Mouse (Mus musculus) CD4-positive, CD25-positive, alpha-beta regulatory T cell, adult 4 months (primary cell): ENCODE results near the gene Palm. TPM values are rescaled to one million over a fixed set of nuclear protein-coding genes. Genes with fewer than 3 reads are reported as not detected.
"Not testable (repeated sequence)": the region's sequence is repeated elsewhere in the genome, so short reads cannot be mapped to it uniquely, and the experiment has no call there.

ENCODE experiments used
- ATAC-seq: one replicate; pipeline ENCODE4 v1.8.0; 2017
- polyA plus RNA-seq, 2 experiments: library from polyadenylated mRNA; unstranded; fragments of 100-300 nt; shearing (Covaris generic); gene quantifications; one replicate each; pipeline ENCODE4 v1.2.1; 2017

The Palm gene
- under 1 TPM in 1 of 2 experiments, not detected in 1; 0.23 TPM for polyA plus RNA-seq

DNA sequence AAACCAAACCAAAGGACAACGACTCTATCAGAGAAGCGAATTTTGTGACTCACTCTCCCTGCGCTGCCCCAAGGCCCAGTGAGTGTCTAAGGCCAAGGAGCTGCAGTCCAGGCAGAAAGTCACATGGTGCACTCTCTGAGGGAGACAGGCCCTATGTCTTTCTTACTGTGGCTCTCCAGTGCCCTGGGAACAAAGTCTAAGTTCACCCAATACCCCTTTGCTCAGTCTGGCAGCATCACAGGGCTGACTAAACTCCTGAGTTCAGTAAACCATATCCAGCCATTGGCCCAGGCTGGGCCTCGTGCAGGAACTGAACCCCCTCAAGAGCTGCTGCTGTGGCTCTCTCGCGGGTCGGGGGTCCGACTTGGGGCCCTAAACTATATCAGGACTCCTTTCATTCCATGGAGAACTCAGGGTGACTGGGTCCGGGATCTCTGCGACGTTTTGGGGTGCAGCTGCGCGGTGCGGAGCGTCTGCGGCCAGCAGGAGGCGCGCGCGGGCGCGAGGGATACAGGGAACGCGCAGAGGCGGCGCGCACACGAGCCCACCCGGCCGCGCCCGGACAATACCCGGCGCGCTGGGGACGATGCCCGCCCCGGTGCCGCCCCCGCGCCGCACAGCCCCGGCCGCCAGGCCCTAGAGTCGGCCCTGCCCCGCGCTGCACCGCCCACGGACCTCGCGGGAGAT is at the start of gene Palm:
TSS of gene Palm (plus strand) at position 522 of the 687 bp plus-strand sequence.
- ATAC-seq, result peak; percentile 68

DNA sequence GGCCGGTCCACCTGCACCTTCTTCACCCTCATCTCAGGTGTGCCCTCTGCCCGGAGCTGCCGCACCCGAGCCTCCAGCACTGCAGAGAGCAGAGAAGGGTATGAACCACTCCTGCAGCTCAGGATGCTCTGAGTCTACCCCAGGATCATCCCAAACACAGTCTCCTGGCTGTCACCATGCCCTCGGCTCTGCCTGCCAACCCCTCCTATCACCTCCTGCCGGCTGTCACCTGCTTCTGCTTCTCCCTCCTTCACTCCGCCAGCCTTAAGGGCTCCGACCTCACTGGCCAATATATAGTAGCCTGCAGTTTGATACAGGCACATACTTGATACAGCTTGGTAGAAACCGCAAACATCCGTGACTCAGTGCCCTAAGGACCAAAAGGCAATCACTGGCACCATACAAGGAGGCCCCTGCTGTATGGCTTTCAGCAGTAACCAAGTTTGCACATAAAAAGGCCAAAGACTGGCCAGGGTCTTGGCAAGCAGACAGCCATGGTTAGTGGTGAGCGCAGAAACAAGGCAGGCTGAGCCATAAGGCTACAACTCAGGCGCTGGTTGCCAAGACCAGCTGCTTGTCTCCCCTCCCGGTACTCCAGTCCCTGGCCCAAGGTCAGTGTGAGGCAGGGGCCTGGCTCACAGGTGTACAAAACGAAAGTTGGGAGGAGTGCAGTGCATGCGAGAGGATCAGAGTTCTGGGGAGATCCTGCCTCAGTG is 49.6 kb upstream of the Palm start:
- no peak for ATAC-seq

DNA sequence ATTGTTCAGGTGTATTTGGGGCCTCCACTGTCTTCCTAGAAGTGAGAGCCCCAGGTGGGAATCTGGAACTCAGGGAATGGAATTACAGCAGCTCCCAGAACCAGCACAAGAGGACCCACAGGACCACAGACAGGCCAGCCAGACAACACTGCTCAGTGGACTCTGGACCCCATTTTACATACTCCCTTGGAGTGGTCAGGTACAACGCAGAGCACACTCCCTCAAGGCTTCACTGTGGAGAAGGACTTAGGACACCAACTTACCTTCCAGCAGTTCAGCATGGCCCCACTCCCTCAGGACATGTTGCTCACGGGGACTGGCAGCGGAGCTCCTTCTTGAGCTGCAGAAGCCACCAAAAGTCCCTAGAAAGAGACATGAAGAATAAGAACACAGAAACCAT is 48.0 kb upstream of the Palm start:
- no peak for ATAC-seq

DNA sequence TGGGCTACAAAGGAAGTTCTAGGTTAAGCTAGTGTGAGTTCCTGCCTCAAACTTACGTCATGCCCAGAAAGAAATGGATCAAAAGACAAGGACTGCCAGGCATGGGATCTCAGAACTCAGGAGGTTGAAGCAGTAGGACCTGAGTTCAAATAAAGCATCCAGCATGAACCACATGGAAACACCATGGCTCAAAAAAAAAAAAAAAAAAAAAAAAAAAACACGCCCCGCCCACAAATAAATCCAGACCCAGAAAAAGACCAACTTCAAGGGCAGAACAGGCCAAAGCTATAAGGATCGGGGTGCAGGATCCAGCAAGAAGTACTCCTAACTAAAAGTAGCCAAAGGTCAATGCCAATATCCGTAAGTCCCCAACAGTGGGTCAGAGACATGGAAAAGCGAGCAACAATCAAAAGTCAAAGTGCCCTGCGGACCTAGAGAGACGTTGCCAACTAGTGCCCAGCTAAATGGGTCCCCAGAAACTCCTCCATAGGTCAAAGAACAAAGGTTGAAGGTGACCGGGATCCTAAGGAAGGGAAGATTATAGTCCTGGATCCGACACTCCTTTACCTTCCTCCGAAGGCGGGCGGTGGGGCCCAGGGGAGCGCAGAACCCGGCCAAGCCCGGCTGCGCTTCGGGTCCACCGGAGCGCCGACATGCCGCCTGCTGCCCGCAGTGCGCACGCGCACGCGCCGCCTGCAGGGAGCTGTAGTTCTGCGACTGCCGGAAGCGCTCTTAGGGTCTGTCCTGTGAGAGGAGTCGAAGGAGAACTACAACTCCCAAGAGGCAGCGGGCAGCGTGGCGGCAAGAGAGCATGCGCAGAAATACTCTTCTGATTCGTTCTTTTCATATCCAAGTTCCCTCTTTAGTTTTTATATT is 47.2 kb upstream of the Palm start, which contains the start of gene Polrmt:
TSS of gene Polrmt (minus strand) at position 684 of the 876 bp plus-strand sequence.
- peak; percentile 100 for ATAC-seq

DNA sequence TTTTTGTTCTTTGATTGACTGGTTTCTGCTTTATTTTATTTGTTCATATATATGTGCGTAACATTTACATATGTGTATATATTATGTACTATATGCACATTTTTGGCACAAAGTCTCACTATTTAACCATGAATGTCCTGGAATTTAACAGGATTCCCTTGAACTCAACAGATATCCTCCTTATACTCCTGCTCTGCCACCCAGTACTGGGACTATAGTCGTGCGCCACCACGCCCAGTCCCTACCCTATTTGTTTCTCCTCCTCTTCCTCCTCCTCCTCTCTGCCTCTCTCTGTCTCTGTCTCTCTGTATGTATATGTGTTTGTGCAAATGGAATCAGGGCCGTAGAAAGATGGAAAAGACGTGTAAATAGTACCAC is 46.6 kb upstream of the Palm start:
- ATAC-seq, result peak; percentile 7

DNA sequence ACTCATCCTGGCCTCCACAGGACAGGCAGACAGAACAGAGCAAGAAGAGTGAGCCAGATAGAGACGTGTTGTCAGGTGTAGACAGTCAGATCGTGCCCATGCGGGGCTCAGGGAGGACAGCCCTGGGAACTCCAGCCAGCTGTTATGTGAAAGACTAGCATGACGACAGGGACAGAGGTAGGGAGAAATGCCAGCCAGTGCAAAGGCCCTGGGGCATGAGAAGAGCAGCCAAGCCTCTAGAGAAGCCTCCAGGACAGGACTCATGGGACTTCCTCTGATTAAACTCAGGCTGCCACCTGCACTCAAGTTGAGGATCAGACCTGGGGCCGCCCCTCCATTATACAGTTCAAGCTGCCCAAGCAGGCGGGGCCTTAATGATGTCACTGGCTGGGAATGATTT is 44.9 kb upstream of the Palm start:
- no peak for ATAC-seq

DNA sequence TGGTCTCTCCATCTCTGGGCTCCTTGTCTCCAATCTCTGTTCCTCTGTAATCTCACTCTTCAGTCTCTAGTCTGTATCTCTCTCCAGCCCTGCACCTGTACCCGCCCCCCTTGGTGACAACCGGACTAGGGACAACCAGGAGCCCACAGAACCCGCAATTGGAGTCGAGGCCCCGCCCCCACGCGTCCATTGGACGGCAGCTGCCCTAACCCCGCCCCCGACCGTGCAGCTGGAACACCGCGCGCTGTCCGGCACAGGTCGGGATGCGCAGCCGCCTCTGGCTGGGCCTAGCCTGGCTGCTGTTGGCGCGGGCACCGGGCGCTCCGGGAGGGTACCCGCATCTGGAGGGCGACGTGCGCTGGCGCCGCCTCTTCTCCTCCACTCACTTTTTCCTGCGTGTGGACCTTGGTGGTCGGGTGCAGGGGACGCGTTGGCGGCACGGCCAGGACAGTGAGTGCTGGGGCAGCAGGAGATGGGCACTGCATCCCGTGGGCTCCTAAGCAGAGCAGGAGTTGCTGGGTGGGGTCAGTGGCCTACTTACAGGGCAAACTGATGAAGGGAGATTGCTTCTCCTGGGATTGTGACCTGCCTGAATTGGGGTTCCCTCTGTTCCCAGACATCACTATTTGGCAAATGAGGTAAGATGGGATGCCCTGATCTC is 38.4 kb upstream of the Palm start, which contains the start of gene Fgf22:
TSS of gene Fgf22 (plus strand) at position 221 of the 661 bp plus-strand sequence.
- ATAC-seq, result no peak

DNA sequence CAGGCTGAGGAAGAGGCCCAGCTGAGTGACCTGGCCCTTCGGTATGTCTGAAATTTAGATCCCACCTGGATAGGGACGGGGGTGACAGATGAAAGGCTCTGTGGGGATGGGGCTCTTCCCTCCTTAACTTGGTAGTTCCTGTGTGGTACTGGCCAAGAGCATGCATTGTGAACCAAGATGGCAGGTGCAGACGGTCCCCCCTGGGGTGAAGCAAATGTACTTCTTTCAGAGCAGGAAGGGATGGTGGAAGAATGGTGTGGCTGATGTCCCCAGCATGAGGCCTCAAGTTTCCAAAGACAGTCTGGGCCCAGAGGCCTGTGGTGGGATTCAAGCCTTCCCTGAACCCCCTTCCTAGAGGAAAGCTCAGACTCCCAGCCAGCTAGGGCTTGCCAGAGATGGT is 37.5 kb upstream of the Palm start:
- no peak for ATAC-seq

DNA sequence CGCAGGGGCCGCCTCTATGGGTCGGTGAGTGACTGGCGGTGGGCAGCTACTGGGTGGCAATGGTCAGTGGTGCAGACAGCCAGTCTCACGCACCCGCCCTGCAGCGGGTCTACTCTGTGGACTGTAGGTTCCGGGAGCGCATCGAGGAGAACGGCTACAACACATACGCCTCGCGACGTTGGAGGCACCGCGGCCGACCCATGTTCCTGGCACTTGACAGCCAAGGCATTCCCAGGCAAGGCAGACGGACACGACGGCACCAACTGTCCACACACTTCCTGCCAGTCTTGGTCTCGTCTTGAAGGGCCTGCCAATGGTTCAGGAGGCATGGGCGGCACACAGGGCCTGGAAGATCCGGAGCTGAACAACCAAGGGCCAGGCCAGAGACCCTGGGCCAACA is 36.7 kb upstream of the Palm start:
- no peak for ATAC-seq

DNA sequence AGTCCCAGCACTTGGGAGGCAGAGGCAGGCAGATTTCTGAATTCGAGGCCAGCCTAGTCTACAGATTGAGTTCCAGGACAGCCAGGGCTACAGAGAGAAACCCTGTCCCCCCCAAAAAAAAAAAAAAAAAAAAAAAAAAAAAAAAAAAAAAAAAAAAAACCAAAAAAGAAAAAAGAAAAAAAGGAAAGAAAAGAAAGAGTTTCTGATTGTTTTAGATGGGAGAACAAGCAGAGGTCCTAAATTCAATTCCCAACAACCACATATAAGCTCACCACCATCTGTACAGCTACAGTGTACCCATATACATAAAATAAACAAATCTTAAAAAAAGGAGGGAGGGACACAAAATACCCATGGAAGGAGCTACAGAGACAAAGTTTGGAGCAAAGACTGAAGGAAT is 33.7 kb upstream of the Palm start:
- ATAC-seq, result not testable (repeated sequence)

DNA sequence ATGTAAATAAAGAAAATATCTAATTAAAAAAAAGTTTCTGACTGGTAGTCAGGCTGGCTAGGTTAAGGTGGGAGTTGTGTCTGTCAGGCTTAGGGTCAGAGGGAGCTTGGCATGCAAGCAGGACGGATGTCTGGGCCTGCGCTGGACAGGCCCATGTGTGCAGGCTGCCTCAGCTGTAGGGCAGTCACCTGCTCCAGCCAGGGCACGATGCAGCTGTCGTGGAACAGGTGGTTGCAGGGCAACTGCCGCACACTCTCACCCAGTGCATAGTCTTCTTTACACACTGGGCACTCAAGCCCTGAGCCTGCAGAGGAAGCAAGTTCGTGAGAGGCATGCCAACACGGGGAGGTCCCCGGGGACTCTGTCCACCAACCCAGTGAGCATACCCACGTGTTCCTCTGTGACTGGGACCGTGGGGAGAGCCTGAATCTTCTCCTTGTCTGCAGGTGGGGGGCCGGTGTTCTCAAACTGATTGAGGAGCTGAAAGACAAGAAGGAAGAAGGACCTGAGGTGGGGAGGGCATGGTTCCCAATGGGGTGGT is 32.7 kb upstream of the Palm start:
- no peak for ATAC-seq

DNA sequence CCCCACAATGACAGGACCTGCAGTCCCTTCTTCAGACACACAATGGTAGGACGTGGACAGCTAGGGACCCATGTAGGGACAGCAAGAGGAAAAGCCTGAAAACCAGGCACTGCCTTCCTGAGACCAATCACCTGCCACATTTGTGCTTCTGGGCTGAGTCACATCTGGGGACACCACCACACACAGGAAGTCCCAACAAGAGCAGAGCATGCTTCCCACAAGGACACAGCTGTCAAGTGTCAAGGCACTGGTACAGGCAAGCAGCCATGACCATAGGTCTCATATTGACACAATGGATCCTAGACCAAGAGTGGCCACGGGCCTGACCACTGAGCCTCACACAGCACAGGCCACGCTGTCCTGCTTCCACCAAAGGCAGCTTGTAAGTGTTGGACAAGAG is 30.5 kb upstream of the Palm start:
- no peak for ATAC-seq

DNA sequence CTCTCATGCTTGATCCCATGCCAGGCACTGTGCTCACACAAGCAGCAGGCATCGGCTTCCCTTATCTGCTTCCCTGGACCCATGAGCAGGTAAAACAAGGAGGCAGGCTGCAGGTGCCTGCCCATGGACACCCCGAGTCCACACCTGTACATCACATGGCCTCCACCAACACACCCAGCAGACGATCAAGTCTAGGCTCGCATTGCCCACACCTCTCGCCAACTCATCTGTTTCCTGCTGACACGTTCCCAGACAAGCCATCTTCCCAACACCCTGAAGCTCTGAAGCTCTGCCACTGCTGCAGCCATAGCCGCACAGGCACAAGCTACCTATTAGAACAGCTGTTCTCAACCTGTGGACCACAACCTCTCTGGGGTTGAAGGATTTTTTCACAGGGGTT is 29.1 kb upstream of the Palm start:
- ATAC-seq, result no peak

DNA sequence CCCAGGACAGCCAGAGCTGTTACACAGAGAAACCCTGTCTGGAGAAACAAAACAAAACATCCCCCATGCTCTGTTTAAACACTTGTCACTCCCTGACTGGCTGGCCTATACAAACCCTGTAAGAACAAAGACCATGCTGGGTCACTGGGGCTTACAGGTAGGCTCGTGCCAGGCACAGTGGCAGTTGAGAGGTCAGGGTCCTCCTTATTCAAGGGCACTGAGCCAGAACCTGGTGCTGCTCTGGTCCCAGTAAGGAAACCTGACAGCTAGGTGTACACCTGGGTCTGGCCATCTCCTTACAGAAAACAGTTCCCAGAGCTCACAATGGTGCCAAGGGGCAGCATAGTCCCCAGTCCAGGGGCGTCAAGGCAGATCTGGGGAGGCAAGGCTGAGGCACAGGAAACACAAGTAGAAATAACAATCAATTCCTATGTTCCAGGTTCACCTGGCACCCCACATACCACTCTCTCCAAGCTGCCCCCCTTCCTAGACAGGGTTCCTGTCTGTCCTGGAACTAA is 28.1 kb upstream of the Palm start:
- no peak for ATAC-seq

DNA sequence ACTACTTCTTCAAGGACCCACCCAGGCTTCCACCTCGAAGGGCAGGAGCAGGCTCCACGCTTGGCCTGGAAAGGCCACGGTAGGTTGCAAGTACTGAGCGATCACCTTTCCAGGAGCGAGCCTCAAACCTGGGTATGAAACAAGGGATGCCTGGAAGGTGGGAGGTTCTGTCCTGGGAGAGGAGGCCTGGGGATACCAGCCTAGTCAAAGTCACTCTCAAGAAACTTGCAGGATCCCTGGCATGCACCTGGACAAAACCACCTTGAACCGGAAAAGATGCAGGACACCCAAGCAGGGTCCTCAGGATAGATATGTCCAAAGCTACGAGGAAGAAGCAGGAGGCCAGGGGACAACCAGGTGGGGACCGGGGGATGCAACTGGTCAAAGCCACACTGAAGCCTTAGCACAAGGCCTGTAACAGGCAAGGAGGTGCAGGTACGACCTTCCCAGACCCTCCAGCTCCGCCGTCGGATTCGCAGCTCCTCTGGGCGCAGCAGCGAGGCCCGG is 27.3 kb upstream of the Palm start:
- no peak for ATAC-seq

DNA sequence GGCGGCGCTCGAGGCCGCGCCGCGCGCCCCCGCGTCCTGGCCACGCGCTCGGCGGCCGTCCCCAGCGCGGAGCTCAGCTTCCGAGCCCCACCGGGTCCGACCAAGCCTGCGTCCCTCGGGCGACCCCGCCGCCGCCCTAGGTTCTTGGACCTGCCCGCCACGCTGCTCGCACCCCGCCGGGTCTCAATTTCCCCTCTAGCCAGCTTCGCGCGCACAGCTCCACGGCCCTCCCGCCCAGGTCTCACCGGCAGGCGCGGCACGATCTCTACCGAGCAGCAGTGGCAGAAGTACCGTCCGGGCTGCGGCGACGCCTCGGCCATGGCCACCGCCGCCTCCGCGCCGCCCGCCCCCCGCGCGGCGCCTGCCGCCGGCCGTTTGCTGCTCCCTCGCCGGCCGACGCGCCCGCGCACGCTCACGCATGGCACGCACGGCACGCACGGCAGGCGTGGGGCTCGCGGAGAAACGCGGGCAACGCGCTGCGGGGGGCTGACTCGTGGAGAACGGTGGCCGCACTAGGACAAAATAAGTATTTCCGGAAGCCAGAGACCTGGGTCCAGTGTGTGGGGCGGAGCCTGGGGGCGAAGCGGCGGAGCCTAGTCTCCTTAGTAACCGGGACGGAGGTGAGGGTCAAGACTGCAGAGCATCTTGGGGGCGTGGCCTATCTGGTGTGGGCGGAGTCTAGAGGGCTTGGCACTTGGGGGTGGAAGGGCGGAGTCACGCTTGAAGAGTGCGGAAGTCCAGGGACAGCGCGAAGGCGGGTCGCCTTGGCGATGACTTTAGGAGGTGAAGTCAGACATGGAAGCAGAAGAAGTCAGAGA is 26.7 kb upstream of the Palm start, which contains the start of gene Rnf126:
TSS of gene Rnf126 (minus strand) at position 445 of the 818 bp plus-strand sequence.
- peak; percentile 91 for ATAC-seq

DNA sequence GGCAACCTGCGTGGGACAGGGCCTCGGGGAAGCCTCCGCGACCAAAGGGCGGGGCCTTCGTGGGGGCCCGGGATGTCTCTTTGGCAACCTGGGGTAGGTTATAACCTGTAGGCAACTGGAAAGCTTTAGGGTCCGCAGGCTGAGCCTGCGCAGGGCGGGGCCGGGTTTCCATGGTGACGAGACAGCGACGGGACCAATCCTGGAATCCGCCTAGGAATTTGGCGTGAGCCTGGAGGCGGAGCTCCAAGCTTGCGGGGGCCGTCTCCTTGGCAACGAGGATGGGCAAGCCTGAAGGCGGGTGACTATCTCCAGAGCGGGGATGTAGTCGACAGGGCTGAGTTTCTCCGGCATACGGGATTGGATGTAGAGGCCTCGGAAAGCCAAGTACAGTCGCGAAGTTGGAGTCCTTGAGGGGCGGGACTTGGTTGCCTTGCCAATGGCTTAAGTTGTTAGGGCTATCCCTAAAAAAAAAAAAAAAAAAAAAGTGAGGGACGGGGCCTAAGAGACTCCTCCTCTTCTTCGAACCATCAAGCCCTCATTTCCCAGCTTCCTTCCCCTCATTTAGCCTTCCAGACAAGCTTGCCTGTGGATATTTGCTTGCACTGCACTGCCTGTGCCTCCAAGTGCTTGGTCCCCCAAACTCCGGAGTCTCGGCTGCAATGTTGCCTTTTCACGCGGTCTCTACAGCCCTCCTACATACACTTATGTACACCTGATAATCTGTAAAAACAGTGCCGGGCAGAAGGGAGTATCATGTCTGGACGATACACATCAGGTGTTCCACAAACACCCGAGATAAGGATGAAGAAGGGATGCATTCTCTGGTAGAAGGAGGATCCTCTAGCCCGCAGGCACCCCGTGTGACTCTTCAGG is 25.8 kb upstream of the Palm start:
- peak; percentile 33 for ATAC-seq

DNA sequence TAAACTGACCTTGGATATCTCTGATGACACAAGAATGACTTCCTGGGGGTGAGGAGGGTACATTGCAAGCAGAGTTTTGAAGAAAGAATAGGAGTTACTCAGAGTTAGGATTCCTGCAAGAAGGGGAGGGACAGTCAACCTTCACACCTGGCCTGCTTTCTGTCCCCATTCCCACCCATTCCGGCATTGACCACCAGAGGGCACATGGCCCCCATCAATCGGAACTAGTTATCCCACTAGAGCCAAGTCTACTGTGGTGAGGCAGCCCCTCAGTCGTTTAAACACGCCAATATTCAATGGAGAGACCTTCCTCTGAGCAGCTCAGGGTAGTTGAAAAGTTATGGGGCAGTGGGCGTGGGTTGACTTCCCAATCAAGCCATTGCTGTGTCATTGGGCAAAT is 25.0 kb upstream of the Palm start:
- no peak for ATAC-seq

DNA sequence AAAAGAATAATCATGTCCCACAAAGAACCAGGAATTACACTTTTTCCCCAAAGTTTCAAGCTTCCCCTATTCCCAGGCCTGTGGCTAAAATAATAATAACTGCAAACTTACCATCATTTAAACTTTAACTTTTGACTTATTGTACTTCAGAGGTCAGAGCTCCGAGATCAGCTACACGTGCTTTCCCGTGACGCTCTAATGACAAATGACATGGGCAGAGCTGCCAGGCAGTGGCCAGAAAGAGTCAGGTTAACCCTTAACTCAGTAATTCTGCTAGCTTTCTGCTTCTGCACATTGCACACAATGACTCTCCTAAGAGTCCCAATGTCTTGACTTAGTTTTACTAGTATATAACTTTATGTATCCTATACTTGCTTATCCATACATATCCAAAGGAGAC is 24.0 kb upstream of the Palm start:
- no peak for ATAC-seq

DNA sequence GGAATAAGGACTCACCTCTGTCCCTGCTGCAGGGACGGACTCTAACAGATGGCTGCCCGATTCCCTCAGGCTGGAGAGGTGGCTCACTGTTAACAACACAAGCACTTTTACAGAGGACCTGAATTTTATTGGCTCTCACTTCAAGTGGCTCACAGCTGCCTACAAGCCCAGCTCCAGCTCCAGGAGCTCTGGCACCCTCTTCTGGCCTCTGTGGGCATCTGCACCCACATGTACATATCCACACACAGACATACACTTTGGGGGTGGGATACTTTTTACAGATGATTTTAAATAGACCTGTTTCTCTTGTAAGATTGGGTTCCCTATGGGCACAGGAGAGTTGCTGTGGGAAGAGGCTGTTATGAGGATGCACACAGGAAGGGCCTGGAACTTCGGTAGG is 21.1 kb upstream of the Palm start:
- no peak for ATAC-seq
